Mouse (Mus musculus) intestine, embryonic 16.5 days (tissue): ENCODE measurements around the gene Anapc10. TPM values are rescaled to one million over a fixed set of nuclear protein-coding genes. Genes with fewer than 3 reads are reported as not detected.
"Not testable (repeated sequence)": the region's sequence is repeated elsewhere in the genome, so short reads cannot be mapped to it uniquely, and the experiment has no call there.

Experiments
- ATAC-seq: fragments of 200-750 bp; cut with Nextera tagmentation; 2 replicates; pipeline ENCODE4 v1.8.0; 2017; ENCODE audit warnings: moderate TSS enrichment, moderate library complexity
- H3K27ac ChIP-seq: fragments of 300-500 bp; sonication (generic); 2 replicates; pipeline ENCODE4 v1.5.1; 2014; ENCODE audit warnings: mild to moderate bottlenecking, low read length
- H3K27me3 ChIP-seq: fragments of 300-500 bp; sonication (generic); replicated peaks from 2 replicates; pipeline ENCODE4 v1.6.1; 2014; ENCODE audit warnings: low read length, control low read depth, mixed read lengths; ENCODE audit not compliant: control insufficient read depth, insufficient read depth
- H3K36me3 ChIP-seq: fragments of 300-500 bp; sonication (generic); 2 replicates; pipeline ENCODE4 v1.6.1; 2014; ENCODE audit warnings: low read length, control low read depth; ENCODE audit not compliant: control insufficient read depth, insufficient read depth
- H3K4me1 ChIP-seq: fragments of 300-500 bp; sonication (generic); 2 replicates; pipeline ENCODE4 v1.6.1; 2014; ENCODE audit warnings: low read length, control low read depth, mixed read lengths; ENCODE audit not compliant: control insufficient read depth, insufficient read depth
- H3K4me2 ChIP-seq: fragments of 300-500 bp; sonication (generic); 2 replicates; pipeline ENCODE4 v1.6.1; 2014; ENCODE audit warnings: low read depth, low read length, control low read depth
- H3K4me3 ChIP-seq: fragments of 300-500 bp; sonication (generic); 2 replicates; pipeline ENCODE4 v1.5.1; 2014; ENCODE audit warnings: mild to moderate bottlenecking, low read length
- H3K9ac ChIP-seq: fragments of 300-500 bp; sonication (generic); 2 replicates; pipeline ENCODE4 v1.6.1; 2014; ENCODE audit warnings: low read depth, low read length
- H3K9me3 ChIP-seq: fragments of 300-500 bp; sonication (generic); 2 replicates; pipeline ENCODE4 v1.6.1; 2016; ENCODE audit warnings: low read length, control low read depth; ENCODE audit not compliant: control insufficient read depth
- WGBS: fragments of 180-500 bp; shearing (Covaris S2); extraction: QIAGEN DNeasy Blood & Tissue Kit; methylation state at CpG from one replicate; pipeline ENCODE4 v1.1.7; 2014; 5-methylcytosine and 5-hydroxymethylcytosine counted together
- polyA plus RNA-seq: library from polyadenylated mRNA; unstranded; fragments of >200 nt; fragmentation: Nextera tagmentation; extraction: Ambion mirVana; gene quantifications from 2 replicates; pipeline ENCODE4 v1.2.1, GENCODE M21; 2015

The Anapc10 gene
- polyA plus RNA-seq, 1 experiment from 2014 or later = 24.4 TPM

DNA sequence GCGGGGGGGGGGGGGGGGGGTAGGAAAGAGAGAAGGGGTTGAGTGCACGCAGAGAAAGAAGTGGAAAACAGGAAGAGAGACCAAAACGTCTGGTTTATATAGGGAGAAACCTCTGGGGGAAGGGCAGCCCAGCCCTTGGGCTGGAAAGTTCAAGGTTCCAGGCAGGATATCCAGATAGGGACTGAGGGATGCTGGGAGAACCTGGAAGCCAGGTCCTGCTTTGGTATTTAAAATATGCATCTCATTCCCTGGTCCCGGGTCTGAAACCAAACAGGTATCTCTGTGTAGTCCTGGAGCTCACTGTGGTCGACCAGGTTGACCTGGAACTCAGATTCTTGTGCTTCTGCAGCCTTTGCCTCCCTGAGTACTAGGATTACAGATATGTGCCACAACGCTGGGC is 1.1 kb downstream of the Anapc10 start:
- H3K4me2 ChIP-seq = peak overlapping the region; percentile 40; the same call in 1 of the 2 replicates
- no peaks in the 10 kb centered on the region for H3K4me1 ChIP-seq
- H3K9me3 ChIP-seq = no peaks in the 10 kb centered on the region
- H3K27me3 ChIP-seq = no peaks in the 10 kb centered on the region
- no peaks in the 10 kb centered on the region for H3K36me3 ChIP-seq
- no peak for ATAC-seq
- no peak overlapping the region for H3K27ac ChIP-seq
- WGBS = 35% methylated on average over 5 of the region's 6 CpGs
- H3K4me3 ChIP-seq = no peak overlapping the region; the same call in 1 of the 2 replicates
- H3K9ac ChIP-seq = no peak overlapping the region

DNA sequence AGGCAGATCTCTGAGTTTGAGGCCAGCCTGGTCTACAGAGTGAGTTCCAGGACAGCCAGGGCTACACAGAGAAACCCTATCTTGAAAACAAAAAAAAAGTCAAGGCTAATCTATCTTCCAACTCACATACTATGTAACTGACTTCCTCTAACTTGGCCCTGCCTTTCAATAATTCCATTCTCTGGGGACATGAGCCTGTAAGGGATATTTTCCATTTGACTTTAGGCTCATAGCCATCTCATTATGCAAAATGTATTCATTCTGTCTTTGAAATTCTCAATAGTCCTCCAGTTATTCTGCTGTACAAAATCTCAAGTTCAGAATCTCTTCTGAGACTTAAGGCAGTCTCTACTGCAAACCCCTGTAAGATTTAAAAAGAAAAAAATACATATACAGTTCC is 9.9 kb downstream of the Anapc10 start:
- H3K36me3 ChIP-seq = no peaks in the 10 kb centered on the region
- no peak for ATAC-seq
- no peaks in the 10 kb centered on the region for H3K27me3 ChIP-seq
- no peaks in the 10 kb centered on the region for H3K9me3 ChIP-seq
- no peak overlapping the region for H3K9ac ChIP-seq
- H3K4me1 ChIP-seq = no peaks in the 10 kb centered on the region
- no peak overlapping the region for H3K27ac ChIP-seq
- no peak overlapping the region for H3K4me3 ChIP-seq
- H3K4me2 ChIP-seq = no peak overlapping the region

DNA sequence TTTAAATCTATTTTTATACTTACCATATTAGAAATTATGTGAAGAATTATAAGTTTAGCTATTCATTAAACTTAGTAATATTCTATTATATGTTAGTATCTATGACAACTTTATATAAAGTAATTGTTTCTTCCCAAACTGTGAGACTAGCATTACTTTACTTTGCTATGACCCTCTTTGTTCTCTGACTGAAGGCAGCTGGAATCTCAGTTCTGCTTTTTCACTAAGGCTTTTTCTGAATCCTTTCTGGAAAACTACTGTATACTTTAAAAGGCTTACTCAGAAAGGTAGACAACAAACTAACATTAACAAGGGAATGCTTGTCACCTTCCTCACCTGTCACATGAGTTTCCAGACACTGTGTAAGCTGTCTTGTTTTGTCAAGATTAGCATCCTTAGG is 11.7 kb downstream of the Anapc10 start:
- Histone ChIP-seq H3K27ac (no peak overlapping the region), H3K4me1 (no peaks in the 10 kb centered on the region), H3K36me3 (no peaks in the 10 kb centered on the region), H3K4me3 (no peak overlapping the region), H3K9ac (no peak overlapping the region), H3K4me2 (no peak overlapping the region), H3K27me3 (no peaks in the 10 kb centered on the region), H3K9me3 (no peaks in the 10 kb centered on the region)
- ATAC-seq = no peak

DNA sequence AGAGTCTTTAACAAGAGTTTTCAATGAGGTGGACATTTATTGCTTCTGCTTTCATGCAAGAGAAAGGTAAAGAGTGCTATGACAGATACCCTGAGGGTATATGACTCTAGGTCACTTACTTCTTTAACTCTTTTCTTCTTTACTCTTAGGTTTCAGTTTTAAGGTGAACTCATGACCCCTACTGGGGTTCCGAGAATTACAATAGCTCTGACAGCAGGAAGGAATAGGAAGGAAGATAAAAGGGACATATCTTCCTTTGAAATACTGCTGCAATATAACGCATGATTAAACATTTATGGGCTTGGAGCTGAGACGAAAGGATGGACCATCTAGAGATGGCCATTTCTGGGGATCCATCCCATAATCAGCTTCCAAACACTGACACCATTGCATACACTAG is 13.0 kb downstream of the Anapc10 start:
- H3K4me3 ChIP-seq = no peak overlapping the region
- no peaks in the 10 kb centered on the region for H3K36me3 ChIP-seq
- no peaks in the 10 kb centered on the region for H3K27me3 ChIP-seq
- H3K4me2 ChIP-seq = no peak overlapping the region
- no peaks in the 10 kb centered on the region for H3K4me1 ChIP-seq
- no peak for ATAC-seq
- H3K9ac ChIP-seq = no peak overlapping the region
- 56% methylated on average over 3 of the region's 3 CpGs for WGBS
- H3K9me3 ChIP-seq = no peaks in the 10 kb centered on the region
- no peak overlapping the region for H3K27ac ChIP-seq

DNA sequence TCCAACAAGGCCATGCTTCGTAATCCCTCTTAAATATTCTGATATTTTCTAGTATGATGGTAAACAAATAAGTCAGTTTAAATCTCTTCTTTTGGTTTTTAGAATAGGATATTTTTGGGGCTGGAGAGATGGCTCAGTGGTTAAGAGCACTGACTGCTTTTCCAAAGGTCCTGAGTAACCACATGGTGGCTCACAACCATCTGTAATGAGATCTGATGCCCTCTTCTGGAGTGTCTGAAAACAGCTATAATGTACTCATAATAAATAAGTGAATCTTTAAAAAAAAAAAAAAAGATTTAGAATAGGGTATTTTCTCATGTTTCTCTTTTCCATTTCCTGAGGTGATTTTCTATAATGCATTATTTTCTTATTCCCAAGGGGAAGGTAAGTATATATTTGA is 16.3 kb downstream of the Anapc10 start:
- no peak overlapping the region for H3K4me2 ChIP-seq
- H3K4me3 ChIP-seq = no peak overlapping the region
- no peak for ATAC-seq
- H3K27me3 ChIP-seq = no peaks in the 10 kb centered on the region
- no peaks in the 10 kb centered on the region for H3K9me3 ChIP-seq
- H3K36me3 ChIP-seq = no peaks in the 10 kb centered on the region
- H3K4me1 ChIP-seq = no peaks in the 10 kb centered on the region
- no peak overlapping the region for H3K9ac ChIP-seq
- H3K27ac ChIP-seq = no peak overlapping the region
- WGBS = 100% methylated on average over 1 of the region's 1 CpGs

DNA sequence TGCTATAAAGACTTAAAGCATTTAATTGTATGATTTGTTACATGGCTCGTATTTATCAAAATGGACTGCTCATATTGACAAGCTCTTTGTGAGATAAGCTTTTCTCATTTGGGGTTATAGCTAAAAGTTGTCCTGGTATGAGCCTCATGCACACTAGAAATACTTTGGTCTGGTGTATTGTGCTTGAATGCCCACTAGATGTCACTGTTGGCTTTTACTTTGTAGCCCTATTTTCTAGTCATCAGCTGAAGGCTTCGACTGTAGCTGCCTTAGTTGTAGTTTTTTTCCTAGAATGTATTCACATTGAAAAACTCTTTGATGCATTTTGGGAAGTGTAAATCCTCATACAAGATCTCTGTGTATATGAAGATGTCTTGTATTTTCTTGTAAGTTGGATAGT is 22.7 kb downstream of the Anapc10 start:
- no peaks in the 10 kb centered on the region for H3K4me1 ChIP-seq
- ATAC-seq = peak; percentile 65; the same call in 1 of the 2 replicates
- no peak overlapping the region for H3K27ac ChIP-seq
- H3K27me3 ChIP-seq = no peaks in the 10 kb centered on the region
- no peaks in the 10 kb centered on the region for H3K9me3 ChIP-seq
- no peak overlapping the region for H3K4me2 ChIP-seq
- H3K4me3 ChIP-seq = no peak overlapping the region
- H3K9ac ChIP-seq = no peak overlapping the region
- H3K36me3 ChIP-seq = no peaks in the 10 kb centered on the region
- 17% methylated on average over 2 of the region's 2 CpGs for WGBS

DNA sequence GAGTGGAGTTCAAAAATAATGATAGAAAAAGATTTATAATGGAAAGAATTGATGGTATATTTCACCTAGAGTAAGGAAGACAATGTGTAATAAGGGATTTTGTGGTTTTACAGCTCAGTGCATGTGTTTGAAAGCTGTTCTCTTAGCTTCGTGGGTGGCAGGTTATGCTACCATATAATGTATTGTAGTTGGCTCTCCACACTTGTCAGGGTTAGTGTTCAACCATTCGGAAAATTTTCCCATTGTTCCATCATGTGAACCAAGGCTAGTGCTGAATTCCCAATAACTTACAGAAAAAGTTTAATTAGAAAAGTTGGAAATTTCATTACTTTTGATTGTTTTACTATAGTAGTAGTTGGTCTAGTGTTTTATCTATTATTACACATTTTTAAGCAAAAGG is 36.6 kb downstream of the Anapc10 start:
- no peak overlapping the region for H3K27ac ChIP-seq
- H3K9ac ChIP-seq = no peak overlapping the region
- no peak for ATAC-seq
- H3K4me2 ChIP-seq = no peak overlapping the region
- 64% methylated on average over 2 of the region's 2 CpGs for whole genome bisulfite sequencing
- H3K4me1 ChIP-seq = no peaks in the 10 kb centered on the region
- H3K4me3 ChIP-seq = no peak overlapping the region
- H3K36me3 ChIP-seq = no peaks in the 10 kb centered on the region
- H3K27me3 ChIP-seq = no peaks in the 10 kb centered on the region
- H3K9me3 ChIP-seq = no peaks in the 10 kb centered on the region

DNA sequence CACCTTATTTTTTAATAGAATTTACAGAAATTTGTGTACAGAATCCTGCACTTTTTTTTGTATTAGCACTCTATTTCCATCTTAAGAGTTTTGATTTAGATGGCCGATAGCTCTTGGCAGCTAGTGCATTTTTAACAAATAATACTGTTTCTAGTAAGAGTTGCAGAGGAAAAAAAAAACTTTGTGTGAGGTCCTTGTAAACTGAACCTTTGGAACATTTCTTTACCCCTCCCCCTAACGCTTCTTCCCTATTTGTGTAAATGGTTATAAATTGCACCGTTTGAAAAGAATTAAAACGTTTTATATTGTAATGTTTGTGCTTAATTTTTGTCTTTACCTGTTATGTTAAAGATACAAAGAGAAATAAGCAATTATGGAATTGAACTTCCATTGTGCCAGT is 37.0 kb downstream of the Anapc10 start:
- Histone ChIP-seq H3K27me3 (no peaks in the 10 kb centered on the region), H3K36me3 (no peaks in the 10 kb centered on the region), H3K4me3 (no peak overlapping the region), H3K9me3 (no peaks in the 10 kb centered on the region), H3K4me2 (no peak overlapping the region), H3K9ac (no peak overlapping the region), H3K4me1 (no peaks in the 10 kb centered on the region), H3K27ac (no peak overlapping the region)
- 62% methylated on average over 4 of the region's 4 CpGs for WGBS
- ATAC-seq = no peak

DNA sequence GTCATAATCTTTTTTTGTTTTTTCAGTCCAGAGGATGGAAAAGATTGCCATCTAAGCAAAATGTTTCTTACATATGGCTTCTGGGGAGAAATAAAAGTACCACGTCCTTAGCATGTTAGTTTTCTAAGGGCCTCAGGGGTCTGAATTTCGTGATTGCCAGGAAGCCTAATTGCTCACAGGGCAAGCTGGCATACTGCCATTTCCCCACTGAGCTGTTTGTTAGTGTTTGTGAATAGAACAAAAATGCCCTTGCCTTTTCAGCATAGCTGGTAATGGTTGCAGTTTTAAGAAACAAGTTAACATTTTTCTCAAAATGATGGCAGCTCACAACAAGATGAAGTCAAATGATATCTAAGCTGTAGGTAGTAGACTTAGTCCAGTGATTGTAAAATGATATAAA is 38.7 kb downstream of the Anapc10 start:
- no peaks in the 10 kb centered on the region for H3K27me3 ChIP-seq
- no peaks in the 10 kb centered on the region for H3K36me3 ChIP-seq
- H3K9me3 ChIP-seq = no peaks in the 10 kb centered on the region
- no peak overlapping the region for H3K9ac ChIP-seq
- H3K4me2 ChIP-seq = no peak overlapping the region
- no peak for ATAC-seq
- H3K4me3 ChIP-seq = no peak overlapping the region
- H3K4me1 ChIP-seq = no peaks in the 10 kb centered on the region
- 60% methylated on average over 2 of the region's 2 CpGs for WGBS
- no peak overlapping the region for H3K27ac ChIP-seq

DNA sequence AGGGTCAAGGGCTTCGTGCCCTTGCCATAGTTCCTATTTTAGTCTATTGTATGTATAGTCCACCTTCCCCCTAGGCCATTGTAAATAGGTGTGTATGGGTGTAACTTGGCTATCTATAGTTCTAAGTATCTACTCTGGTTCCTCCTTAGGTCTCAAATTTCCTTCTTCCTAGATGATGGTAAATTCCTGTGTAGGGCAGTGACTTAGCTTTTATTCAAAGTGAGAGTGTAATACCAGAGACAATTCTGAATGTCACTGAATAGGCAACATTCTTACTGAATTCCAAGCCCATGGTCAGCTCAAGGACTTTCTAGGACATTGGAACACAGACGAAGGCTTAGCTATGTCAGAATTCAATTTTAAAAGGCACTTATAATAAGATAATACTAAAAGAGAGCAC is 83.3 kb downstream of the Anapc10 start:
- H3K27ac ChIP-seq, H3K4me1 ChIP-seq, H3K27me3 ChIP-seq, H3K4me2 ChIP-seq, H3K9me3 ChIP-seq, H3K9ac ChIP-seq, ATAC-seq, H3K4me3 ChIP-seq, H3K36me3 ChIP-seq: not testable (repeated sequence)
- 91% methylated on average over 2 of the region's 2 CpGs for WGBS
